Mouse (Mus musculus) kidney, adult 2 months (tissue): ENCODE data around the gene Tmem256. TPM values are rescaled to one million over a fixed set of nuclear protein-coding genes. Genes with fewer than 3 reads are reported as not detected.

Experiments used
- DNase-seq: peaks from one replicate; pipeline ENCODE4 v3.0.0; 2021
- H3K27ac ChIP-seq: fragments of 200-500 bp; 2 replicates; pipeline ENCODE4 v1.5.1; 2012; ENCODE audit warnings: low read depth, low read length, control low read depth, inconsistent platforms; ENCODE audit not compliant: insufficient read depth
- H3K27me3 ChIP-seq: fragments of 200-500 bp; replicated peaks from 2 replicates; pipeline ENCODE4 v1.6.1; 2012; ENCODE audit warnings: mild to moderate bottlenecking, moderate library complexity, low read length, inconsistent platforms; ENCODE audit not compliant: control insufficient read depth, insufficient read depth
- H3K36me3 ChIP-seq: fragments of 200-500 bp; 2 replicates; pipeline ENCODE4 v1.6.1; 2012; ENCODE audit warnings: mild to moderate bottlenecking, moderate library complexity, low read length, inconsistent platforms; ENCODE audit not compliant: control insufficient read depth, insufficient read depth
- H3K4me1 ChIP-seq: fragments of 200-500 bp; 2 replicates; pipeline ENCODE4 v1.6.1; 2011; ENCODE audit warnings: low read length; ENCODE audit not compliant: control insufficient read depth, insufficient read depth
- H3K4me3 ChIP-seq: fragments of 200-500 bp; 2 replicates; pipeline ENCODE4 v1.5.1; 2011; ENCODE audit warnings: mild to moderate bottlenecking, low read depth, low read length, control low read depth; ENCODE audit not compliant: insufficient read depth
- CTCF ChIP-seq: fragments of 200-500 bp; conservative IDR thresholded peaks from 2 replicates; pipeline ENCODE4 v1.5.1; 2011; ENCODE audit warnings: low read depth, mild to moderate bottlenecking, control low read depth, low read length, moderate library complexity, mixed read lengths; ENCODE audit not compliant: insufficient read depth, insufficient read length
- POLR2A ChIP-seq: fragments of 200-500 bp; IDR thresholded peaks from one replicate; pipeline ENCODE4 v1.6.1; 2011; ENCODE audit warnings: low read depth, low read length, control low read depth
- WGBS: fragments of 180-500 bp; shearing (Covaris S2); methylation state at CpG from one replicate; pipeline ENCODE4 v1.1.7; 2018; 5-methylcytosine and 5-hydroxymethylcytosine counted together
- polyA plus RNA-seq: library from polyadenylated mRNA; depleted of rRNA; stranded (reverse); fragments of >200 nt; gene quantifications from 2 replicates; pipeline ENCODE4 v1.2.3, GENCODE M21; 2012

Tmem256 gene
- polyA plus RNA-seq, 1 experiment: 551 TPM

GRCm38 (mm10) chr11:69799394-69800137 is 38.7 kb upstream of the Tmem256 start:
- no peaks in the 10 kb centered on the region for H3K36me3 ChIP-seq
- no peak for TF ChIP-seq CTCF
- TF ChIP-seq POLR2A: no peak
- H3K27ac ChIP-seq: no peak overlapping the region
- no peak for DNase-seq
- H3K4me1 ChIP-seq: peaks cover 18% of the 10 kb centered on the region
- H3K4me3 ChIP-seq: no peak overlapping the region
- WGBS: 58% methylated on average over 12 of the region's 12 CpGs
- H3K27me3 ChIP-seq: no peaks in the 10 kb centered on the region; the same call in 1 of the 2 replicates

GRCm38 (mm10) chr11:69800138-69800391 is 38.2 kb upstream of the Tmem256 start:
- no peak overlapping the region for H3K27ac ChIP-seq
- no peaks in the 10 kb centered on the region; the same call in 1 of the 2 replicates for H3K27me3 ChIP-seq
- H3K4me3 ChIP-seq: no peak overlapping the region
- TF ChIP-seq POLR2A (no peak), CTCF (no peak)
- no peaks in the 10 kb centered on the region for H3K36me3 ChIP-seq
- DNase-seq: peak; percentile 16
- 21% methylated on average over 11 of the region's 11 CpGs for WGBS
- H3K4me1 ChIP-seq: peaks cover 20% of the 10 kb centered on the region

- peak; percentile 49 for DNase-seq
- Histone ChIP-seq H3K27ac (no peak overlapping the region), H3K4me1 (peaks cover 20% of the 10 kb centered on the region), H3K36me3 (no peaks in the 10 kb centered on the region), H3K27me3 (no peaks in the 10 kb centered on the region; the same call in 1 of the 2 replicates), H3K4me3 (peak overlapping the region; percentile 42)
- TF ChIP-seq POLR2A (no peak), CTCF (no peak)
- 2% methylated on average over 36 of the region's 36 CpGs for WGBS
These were observed 37.7 kb upstream of the Tmem256 start for GRCm38 (mm10) chr11:69800392-69801197.

- TF ChIP-seq CTCF: no peak
- TF ChIP-seq POLR2A: no peak
- Histone ChIP-seq H3K4me1 (peaks cover 20% of the 10 kb centered on the region), H3K27ac (no peak within 1 kb of the TSS), H3K36me3 (no peaks in the 10 kb centered on the region), H3K27me3 (no peaks in the 10 kb centered on the region; the same call in 1 of the 2 replicates), H3K4me3 (peak within 1 kb of the TSS; percentile 45)
- DNase-seq: no peak
- WGBS: 4% methylated on average over 33 of the region's 33 CpGs
These were observed 36.8 kb upstream of the Tmem256 start, which contains the start of gene Fgf11 for GRCm38 (mm10) chr11:69801379-69801977. Gene Fgf11 (minus strand): TSS chr11:69801857.

- DNase-seq: peak; percentile 87
- TF ChIP-seq POLR2A (no peak), CTCF (no peak)
- 2% methylated on average over 33 of the region's 33 CpGs for WGBS
- H3K27me3 ChIP-seq: no peaks in the 10 kb centered on the region; the same call in 1 of the 2 replicates
- H3K27ac ChIP-seq: no peak overlapping the region
- H3K36me3 ChIP-seq: no peaks in the 10 kb centered on the region
- peaks cover 20% of the 10 kb centered on the region for H3K4me1 ChIP-seq
- H3K4me3 ChIP-seq: peak overlapping the region; percentile 45
These were observed 35.6 kb upstream of the Tmem256 start for GRCm38 (mm10) chr11:69802648-69803105.

- peak overlapping the region; percentile 45 for H3K4me3 ChIP-seq
- peaks cover 20% of the 10 kb centered on the region for H3K4me1 ChIP-seq
- 5% methylated on average over 12 of the region's 12 CpGs for WGBS
- H3K27ac ChIP-seq: no peak overlapping the region
- no peaks in the 10 kb centered on the region for H3K36me3 ChIP-seq
- no peaks in the 10 kb centered on the region; the same call in 1 of the 2 replicates for H3K27me3 ChIP-seq
- DNase-seq: no peak
- TF ChIP-seq CTCF (no peak), POLR2A (no peak)
These were observed 35.0 kb upstream of the Tmem256 start for GRCm38 (mm10) chr11:69803328-69803727.
